Mouse (Mus musculus) gastrocnemius, postnatal 14 days (tissue): Measurements from ENCODE around the gene Plxnc1. TPM values are rescaled to one million over a fixed set of nuclear protein-coding genes. Genes with fewer than 3 reads are reported as not detected.

ENCODE experiments used
- DNase-seq: peaks from one replicate; pipeline ENCODE4 v3.0.0; 2021; ENCODE audit warnings: mixed read lengths
- intact Hi-C: fragments of 180-260 bp; cut with DNase I; formaldehyde crosslinking; loops from one replicate; pipeline ENCODE4 v1.15.1; 2025; ENCODE audit warnings: low total_unique reads
- total RNA-seq, 2 experiments: library from RNA; stranded (reverse); gene quantifications; 2 replicates each; pipeline ENCODE4 v1.2.3; 2021

Gene Plxnc1
- total RNA-seq, 2 experiments from 2014 or later, result 1.2 to 2.1 TPM

DNA sequence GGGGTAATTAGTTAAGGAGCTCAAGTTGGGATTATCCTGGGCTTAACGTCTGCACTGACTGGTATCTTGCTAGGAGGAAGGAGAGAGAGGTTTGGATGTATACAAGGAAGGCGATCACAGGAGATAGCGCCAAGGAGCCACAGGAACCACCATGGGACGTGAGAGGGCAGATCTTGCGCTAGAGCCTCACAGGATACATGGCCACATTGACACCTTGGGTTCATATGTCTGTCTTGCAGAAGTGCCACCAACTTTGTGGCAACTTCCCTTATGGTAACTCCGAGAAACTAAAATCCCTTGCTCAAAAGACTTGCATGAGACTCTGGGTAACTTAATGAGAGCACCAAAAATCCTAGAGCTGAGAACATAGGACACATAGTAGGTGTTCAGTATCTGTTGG, 47.7 kb downstream of the Plxnc1 start:
- DNase-seq, result no peak
- intact Hi-C loops, result no loop called here

DNA sequence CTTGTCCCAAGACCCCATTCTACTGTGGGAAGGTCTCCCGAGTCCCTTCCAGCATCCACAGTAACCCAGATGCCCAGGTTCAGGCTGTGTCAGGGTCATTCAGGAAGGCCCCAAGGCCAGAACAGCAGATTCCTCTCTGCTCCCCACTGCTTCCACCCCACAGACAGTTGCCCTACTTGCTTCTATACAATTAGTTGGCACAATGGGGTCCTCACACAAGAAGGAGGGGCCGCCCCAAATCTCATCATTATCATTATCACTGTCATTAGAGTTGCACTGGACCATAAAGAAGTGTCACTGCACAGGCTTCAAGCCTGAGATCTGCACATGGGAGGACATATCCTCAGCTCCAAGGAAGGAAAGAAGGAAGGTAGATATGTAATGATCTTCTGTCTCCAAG, 48.3 kb downstream of the Plxnc1 start:
- intact Hi-C loops, result no loop called here
- DNase-seq, result no peak

DNA sequence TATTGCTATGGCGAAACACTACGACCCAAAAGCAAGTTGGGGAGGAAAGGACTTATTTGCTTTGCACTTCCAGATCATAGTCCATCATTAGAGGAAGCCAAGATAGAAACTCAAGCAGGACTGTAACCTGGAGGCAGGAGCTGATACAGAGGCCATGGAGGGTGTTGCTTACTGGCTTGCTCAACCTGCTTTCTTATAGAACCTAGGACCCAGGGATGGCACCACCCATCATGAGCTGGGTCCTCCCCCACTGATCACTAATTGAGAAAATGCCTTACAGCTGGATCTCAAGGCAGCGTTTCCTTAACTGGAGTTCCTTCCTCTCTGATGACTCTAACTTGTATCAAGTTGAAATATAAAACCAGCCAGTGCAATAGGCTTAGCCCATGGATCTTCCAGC, 48.8 kb downstream of the Plxnc1 start:
- intact Hi-C loops, result no loop called here
- DNase-seq, result no peak

DNA sequence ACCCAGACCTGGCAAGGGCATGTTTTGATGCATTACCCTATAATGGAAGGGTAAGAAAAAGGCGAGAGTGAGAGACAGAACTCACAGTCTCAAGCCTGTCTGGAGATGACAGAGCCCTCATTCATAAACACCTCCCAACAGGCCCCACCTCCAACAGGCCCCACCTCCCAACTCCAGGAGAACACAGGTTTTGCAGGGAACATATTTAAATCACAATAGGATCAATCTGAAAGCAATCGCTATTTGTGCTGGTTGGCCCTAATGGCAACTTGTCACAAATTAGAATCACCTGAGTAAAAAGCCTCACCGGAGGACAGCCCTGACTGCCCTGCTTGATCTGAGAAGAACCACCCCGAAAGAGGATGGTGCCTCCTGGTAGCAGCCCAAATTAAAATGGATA, 54.9 kb downstream of the Plxnc1 start:
- intact Hi-C loops, result no loop called here
- DNase-seq, result no peak

DNA sequence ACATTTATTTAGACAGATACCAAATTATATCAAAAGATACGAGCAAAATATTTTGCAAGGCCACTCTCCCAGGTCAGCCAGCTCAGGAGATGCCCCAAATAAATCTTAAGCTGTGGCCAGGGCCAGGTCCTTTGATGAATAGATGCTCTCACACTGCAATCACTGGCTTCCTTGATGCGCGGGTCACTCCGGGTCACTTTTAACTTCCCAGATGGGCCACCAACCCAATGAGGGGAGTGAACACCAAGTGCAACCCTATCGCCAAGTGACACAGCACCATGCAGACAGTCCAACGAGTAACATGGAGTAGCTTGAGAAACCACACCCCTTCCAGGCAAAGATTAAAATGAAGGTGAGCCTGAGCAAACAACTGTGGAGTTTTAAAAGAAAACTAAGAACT, 61.4 kb downstream of the Plxnc1 start:
- no peak for DNase-seq
- intact Hi-C loops, result no loop called here

DNA sequence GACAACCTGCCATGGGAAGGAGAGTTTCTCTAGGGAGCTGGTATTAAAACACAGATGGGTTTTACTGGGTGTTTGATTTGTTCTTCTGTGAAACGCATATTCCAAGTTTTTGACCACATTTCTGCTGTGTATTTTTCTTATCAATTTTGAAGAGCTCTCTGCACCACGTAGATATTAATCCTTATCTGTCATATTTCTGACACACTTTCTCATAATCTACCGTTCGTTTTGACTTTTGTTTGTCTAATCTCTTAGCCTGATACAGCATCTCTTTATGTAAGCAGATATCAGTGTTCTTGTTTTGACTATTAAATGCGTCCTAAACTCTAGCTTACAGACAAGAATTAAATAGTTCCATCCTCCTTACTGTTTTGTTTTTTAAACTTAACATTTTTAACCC, 73.1 kb downstream of the Plxnc1 start:
- DNase-seq, result no peak
- intact Hi-C loops, result loop anchor here (10.0 kb wide), 1 partner anchor 917 kb away; no protein-coding TSS in a partner anchor

DNA sequence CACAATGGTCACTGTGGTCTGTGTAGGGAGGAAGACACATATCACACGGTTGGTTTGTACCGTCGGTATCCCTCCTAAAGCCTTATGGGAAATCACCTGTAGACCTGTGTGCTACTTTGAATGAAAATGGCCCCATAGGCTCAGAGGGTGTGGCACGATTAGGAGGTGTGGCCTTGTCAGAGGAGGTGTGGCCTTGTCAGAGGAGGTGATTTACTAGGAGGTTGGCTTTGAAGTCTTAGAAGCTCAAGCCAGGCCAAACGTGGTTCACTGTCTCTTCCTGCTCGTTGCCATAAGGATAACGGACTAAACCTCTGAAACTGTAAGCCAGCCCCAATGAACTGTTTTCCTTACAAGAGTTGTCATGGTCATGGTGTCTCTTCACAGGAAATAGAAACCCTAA, 73.5 kb downstream of the Plxnc1 start:
- intact Hi-C loops, result loop anchor here (10.0 kb wide), 1 partner anchor 916 kb away; no protein-coding TSS in a partner anchor
- DNase-seq, result no peak

DNA sequence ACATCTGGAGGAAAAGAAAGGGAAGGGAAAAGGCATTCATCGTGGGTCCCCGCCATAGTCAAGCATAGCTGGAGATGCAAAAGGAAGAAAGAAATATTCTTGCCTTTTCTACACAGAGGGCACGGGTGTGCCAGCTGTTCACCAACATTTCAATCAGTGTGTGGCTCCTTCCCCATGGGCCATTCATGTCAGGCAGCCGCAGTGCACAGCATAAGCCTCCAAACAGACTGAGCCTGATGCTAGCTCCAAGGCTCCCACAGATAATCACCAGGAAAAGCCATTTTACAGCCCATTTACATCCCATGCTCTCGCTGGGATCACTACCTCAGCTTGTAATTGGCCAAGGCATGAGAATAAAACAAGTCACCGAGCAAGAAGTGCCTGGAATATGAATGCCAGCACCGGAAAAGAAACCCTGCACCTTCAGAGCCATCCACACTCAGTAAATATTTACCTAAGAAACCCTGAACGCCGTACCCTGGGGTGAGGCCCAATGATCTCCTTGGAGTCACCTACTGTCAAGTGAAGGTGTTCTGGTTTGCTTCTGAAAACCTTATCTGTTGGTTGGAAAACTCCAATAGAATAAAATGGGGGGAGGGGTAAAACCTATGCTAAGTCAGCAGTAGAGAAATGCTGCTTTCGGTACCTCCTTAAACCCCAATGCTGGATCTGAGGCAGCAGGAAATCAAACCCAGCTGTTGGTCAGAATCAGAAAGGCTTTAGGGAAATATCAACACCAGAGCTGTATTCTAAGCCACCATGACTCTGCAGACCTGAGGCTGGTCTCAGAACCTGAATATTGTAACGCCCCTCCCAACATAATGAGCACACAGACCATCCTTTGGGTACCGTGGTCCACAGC, 77.4 kb downstream of the Plxnc1 start:
- intact Hi-C loops, result no loop called here
- DNase-seq, result no peak

DNA sequence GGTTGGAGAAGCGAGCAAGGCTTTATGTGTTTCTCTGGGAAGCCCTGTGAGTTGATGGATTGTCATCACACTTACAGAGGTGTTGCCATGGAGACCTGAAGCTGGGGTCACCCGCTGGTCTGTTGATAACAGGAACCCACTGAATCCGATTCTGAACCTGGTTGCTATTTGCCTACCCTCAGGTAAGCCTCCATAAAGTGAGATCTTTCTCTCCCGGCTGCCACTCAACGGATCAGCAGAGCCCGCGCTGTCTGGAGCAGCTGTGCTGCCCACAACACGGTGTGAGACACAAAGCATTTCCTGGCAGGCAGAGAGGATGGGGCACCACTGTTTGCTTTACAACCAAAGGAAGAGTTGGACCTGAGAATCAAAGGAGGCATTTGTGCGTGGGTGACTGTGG, 79.4 kb downstream of the Plxnc1 start:
- intact Hi-C loops, result no loop called here
- no peak for DNase-seq

DNA sequence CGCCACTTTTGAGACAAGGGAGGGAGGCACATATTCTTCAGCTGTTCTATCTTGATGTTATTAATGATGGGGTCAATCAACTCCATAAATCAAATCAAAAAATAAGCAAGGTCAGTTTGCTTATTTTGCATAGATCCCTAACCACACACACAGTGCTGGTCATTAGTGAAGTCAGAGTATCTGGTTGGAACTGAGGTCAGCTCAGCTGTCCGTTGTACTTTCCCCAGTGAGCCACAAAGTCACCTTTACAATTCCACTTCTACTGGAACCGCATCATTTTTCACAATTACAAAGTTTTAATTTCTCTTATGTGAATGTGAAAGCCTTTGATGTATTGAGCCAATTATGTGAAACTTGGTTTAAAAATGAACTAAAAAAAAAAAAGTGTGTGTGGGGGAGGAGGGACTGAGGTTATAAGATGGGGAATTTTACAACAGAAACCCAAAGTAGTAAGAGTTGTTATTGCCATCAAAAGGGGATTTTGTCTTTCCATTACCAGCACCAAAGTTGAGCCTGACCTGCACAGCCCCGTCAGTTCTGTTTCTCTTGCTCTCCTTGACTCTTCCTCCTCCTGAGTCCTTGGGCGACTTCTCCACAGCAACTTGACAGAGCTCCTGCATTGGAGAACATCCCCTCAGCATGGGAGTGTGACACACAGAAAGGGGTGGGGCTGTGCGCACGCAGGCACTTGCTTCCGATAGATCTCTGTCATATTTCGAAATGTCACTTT, 80.3 kb downstream of the Plxnc1 start:
- no peak for DNase-seq
- intact Hi-C loops, result no loop called here

DNA sequence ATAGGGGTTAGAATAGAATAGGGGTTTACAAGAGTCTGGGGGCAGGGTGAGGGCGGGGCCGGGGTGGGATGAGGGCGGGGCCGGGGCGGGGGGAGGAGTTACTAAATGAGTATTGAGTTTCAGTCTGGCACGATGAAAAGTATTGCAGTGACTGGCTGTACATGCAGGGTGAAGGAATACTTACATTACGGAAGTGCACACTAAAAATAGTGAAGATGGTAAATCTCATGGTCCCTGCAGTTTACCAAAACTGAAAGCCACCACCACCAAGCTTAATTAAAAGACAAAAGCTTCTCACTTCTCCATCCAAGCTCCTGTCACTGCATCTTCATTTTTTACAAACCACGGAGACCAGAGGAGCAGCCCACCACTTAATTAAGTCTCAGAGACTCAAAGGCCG, 81.4 kb downstream of the Plxnc1 start:
- intact Hi-C loops, result no loop called here
- no peak for DNase-seq

DNA sequence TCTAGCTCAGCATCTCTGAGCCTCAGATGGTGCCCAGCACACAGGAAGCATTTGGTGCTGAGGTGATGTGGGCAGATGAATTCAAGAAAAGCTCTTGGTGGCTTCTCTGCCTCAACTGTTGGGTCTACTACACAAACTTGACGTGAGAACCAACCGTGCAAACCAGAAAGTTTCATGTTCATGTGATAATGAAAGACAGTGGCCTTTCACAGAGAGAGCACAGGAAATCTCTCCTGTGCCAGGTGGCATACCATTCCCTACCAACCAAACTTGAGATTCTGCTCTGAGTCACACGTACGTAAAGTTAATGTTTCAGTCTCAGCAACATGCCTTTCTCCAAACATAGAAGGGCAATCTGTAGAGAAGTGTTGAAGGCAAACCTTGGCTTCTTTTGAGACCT, 83.8 kb downstream of the Plxnc1 start:
- DNase-seq, result no peak
- intact Hi-C loops, result no loop called here

DNA sequence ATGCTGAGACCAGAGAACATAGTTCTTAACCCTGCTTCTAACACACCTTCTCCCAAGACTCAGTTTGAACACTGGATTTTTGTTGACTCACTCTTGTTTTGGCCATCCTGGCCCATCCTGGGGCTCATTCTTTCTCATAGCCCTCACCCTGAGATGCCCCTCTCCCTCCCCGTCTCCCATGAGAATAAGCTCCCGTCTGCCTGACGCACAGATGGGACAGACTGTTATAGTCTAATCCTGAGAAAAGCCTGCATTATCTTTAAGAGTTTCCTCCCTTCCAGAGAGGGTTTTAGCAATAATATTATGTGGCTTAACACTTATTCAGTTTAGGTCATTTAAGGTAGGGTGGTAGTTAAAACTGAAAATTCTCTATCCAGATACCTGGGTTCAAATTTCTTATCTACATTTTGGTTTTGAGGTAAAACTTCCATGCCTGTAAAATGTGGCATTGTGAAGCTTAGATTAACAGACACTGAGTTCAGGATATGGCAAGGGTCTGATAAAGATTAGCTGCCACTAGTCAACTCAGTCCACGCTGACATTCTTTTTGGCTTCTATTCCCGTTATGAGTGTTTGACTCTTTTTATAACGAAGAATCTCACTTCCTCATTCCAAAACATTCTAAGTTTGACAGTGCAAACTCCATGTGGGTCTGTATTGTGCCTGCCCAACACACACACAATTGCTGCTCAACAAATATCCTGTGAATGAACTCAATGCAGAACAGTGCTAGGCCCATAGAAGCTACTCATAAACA, 86.2 kb downstream of the Plxnc1 start:
- DNase-seq, result no peak
- intact Hi-C loops, result no loop called here

DNA sequence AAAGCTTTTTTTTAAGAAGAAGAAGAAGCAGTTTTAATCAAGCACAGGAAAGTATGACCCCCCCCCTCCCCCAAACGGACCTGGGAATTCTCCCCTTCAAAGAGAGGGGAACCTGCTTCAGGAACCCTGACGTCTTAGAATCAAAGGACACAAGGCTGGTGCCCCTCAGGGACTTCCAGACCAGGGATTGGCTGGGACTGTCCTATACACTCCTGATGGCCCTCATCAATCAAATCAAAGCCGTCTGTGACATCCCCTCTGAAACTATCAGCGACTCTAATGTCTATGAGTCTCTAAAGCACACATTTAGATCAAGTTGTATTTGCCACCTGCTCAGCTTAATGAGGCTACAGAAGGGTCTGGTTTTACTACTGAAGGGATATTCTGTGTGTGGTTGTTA, 94.1 kb downstream of the Plxnc1 start:
- no peak for DNase-seq
- intact Hi-C loops, result no loop called here

DNA sequence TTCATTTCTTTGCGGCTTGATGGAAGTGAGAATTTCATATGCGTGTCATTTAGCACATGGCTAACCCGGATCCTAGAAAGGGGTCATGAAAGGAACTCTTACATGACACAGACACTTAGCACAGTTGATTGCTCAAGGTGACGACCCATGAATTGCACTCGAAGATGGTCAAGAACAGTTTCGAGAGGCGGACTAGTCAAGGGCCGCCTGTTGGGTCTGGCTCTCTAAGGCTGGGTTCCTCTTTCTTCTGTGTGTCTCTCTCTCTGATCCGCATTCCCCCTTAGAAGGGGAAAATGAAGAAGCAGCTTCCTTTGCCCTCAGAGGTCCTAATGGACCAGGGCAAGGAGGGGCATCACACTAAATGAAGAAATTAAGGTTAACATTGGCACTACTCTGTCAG, 94.7 kb downstream of the Plxnc1 start:
- no peak for DNase-seq
- intact Hi-C loops, result no loop called here

DNA sequence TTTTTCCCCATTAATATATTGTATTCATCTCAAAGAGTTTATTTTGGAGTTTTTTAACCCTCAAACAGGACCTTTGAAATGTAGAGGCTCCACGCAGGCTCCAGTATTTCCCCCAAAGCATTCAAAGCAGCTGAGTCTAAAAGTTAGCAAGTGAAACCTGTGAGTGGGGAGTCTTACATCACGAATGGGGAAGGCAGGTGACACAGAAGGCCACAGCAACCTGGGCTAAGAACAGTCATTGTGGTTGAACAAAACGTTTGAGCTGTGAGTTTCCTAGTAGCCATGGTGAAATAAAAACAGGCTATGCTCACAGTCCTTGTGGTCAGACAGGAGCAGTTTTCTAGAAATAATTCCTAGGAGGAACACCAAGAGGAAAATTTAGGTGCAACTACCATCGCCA, 95.3 kb downstream of the Plxnc1 start:
- intact Hi-C loops, result no loop called here
- no peak for DNase-seq

DNA sequence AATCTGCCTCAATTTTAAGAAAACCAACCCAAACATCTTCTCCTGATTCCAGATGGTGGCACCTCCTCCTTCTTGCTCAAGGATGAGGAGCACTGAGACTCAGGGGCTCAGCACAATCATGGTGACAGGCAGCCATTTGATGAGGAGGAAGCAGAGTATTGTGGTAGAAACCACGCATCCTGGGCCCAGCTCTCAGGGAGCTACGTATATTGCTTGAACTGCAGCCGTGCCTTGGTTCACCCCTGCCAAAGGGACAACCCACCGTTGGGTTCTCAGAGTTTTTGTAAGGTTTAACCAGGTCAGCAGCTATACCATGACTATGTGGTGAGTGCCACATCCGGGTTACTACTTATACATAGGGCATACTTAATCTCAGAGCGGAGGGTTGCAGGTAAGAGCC, 96.3 kb downstream of the Plxnc1 start:
- intact Hi-C loops, result no loop called here
- no peak for DNase-seq

DNA sequence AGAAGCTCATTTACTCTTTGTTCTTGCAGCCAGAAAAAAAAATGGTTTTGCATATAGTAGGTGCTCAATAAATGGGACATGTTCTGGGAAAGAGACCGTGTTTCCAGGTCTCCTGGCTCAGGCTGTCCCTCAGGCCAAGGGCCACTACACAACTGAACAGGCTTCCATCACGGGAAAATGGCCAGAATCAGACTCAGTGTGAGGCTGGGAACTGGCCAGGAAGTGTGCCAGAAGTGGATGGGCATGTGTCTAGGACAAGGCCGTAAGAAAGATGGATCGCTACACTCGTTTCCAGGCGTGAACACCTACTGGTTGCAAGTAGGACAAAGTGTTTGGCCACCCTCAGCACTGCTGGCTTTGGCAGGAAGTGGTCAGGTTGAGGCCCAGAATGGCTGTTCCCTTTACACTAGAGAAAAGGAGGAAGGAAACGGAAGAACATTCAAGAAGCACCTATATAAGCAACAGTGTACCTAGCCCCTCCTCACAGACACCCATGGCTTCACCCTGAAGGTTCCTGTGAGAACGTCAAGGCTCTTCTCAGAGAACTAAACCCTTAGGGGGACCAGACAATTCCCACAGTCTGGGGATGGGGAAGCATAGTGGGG, 98.0 kb downstream of the Plxnc1 start:
- DNase-seq, result no peak
- intact Hi-C loops, result no loop called here

DNA sequence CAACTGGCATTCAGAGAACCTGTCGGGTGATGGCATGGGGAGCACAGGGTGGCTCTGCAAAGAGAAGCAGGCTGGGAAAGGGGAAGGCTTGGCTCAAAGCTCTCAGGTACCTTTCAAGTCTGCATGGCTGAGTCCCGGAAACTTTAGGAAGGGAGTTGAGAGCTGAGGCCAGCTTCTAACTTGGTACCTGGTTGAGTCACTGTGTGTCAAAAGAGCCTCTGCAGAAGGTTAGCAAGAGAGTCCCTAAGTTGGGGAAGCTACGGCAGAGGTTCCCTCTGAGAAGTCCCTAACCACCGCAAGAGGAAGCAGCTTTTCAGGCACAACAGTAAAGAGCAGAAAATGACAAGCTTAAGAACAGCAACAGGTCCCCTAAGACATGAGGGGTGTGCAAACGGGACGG, 99.9 kb downstream of the Plxnc1 start:
- intact Hi-C loops, result no loop called here
- no peak for DNase-seq

DNA sequence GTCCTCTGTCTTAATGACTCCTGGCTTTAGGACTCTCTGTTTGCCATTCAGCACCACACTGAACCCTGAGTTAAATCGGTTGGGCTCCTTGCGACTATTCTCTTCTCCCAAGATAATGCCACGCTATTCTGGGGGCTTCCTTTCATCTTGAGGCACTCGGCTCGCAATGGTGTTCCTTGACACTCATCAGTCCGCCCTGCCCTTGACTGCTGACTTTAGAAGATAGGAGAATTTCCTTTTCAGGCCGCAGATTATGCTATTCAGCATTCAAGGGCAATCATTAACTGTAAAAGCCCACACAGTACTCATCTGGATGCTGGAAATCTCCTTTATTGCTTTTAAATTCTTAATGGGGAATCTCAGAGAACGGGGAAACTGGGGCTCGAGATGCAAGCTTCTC, 108.8 kb downstream of the Plxnc1 start:
- no peak for DNase-seq
- intact Hi-C loops, result no loop called here
